Mouse (Mus musculus) erythroblast, embryonic 14.5 days (primary cell): ENCODE measurements around the gene Rnf157.

Experiments
- GATA1 ChIP-seq: IDR thresholded peaks from 2 replicates; pipeline ENCODE4 v1.6.1; 2012; ENCODE audit warnings: low read length, inconsistent platforms, mixed read lengths
- TAL1 ChIP-seq: IDR thresholded peaks from 3 replicates; pipeline ENCODE4 v1.6.1; 2012; ENCODE audit warnings: low read length, inconsistent platforms, mixed read lengths

DNA sequence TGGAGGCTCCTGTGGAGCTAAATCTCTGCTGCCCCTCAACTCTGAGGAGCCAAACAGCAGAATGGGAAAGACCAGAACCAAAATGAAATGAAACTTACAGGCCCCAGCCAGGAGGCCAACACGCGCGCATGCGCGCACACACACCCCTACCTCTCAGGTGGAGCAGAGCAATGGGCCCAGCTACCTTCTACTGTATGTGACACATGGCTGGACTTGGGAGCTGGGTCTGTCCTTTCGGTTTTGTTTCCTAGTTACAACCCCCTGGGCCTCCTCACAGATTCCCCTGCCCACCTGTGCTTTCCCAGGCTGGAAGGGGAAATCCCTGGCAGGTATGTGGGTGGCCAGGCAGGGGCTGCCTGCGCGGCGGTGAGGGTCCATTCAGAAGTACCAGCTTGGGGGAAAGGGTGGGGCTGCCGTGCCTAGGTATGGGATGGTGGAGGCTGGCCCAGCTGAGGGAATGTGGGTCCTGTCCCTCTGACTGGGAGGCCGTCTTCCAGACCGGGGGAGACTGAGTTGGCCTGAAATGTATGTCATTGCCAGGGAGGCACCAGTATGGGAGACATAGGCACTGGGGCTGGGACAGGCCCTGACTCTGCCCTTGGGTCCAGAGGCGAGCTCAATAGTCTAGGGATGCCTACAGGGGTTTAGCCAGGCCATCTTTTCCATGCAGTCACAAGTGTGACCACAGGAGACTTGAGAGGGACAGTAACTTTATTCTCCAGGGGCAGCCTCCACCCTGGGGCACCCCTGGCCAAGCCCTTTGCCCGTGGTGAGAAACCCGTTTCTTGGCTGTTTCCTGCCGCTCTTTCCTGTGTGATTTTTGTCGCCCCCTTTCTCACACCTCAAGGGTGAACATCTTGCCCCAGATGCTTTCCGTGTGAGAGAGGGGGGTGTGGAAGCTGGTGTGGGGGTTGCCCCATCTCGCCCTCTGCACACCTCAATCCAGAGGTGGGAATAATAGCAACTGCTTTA lies 26.7 kb upstream of the Rnf157 start:
- TF ChIP-seq TAL1 = no peak
- no peak for TF ChIP-seq GATA1
